Mouse (Mus musculus): Measurements from ENCODE around the gene Btbd2. TPM values are rescaled to one million over a fixed set of nuclear protein-coding genes. Genes with fewer than 3 reads are reported as not detected.
A peak's percentile ranks its signal among the peaks of the same experiment; 100 is the strongest.

Gene Btbd2
- total and polyA plus RNA-seq, 2 experiments from 2014 or later, result 82.8 to 213 TPM

DNA sequence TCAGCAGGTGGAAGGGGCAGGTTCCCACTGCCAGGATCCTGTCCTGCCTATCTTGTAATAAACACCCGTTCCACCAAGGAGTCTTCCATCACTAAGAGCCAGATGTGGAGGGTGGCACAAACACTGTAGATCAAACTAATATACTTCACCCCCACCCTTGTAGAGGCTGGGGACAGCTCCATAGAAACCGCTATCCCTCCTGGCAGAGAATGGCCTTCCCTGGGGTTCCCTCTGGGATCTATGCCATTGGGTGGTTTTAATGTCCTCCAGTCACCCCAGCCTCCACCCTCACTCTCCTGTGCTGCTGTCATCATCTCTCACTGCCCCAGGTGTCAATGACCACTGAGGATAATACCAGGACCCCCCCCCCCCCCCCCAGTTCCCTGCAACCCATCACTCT is 13.7 kb upstream of the Btbd2 start:
- Histone ChIP-seq H3K27ac (peak overlapping the region; percentile 11; the same call in 1 of the 2 replicates), H3K27me3 (ENCODE audit: insufficient read depth, low read length) (no peaks in the 10 kb centered on the region), H3K9ac (replicated peaks; ENCODE audit: low read length) (0 out of 2 replicates have a peak overlapping the region, but pooled peaks have one; percentile 28), H3K4me3 (ENCODE audit: low read length) (no peak overlapping the region), H3K9me3 (ENCODE audit: low read length) (no peaks in the 10 kb centered on the region), H3K4me1 (ENCODE audit: insufficient read depth, low read length) (peaks cover 25% of the 10 kb centered on the region), H3K36me3 (ENCODE audit: insufficient read depth, low read length) (peaks cover 55% of the 10 kb centered on the region), H3K4me2 (ENCODE audit: low read depth, low read length) (no peak overlapping the region)
- DNase-seq (ENCODE audit: low spot score) (no peak), ATAC-seq (no peak)
- TF ChIP-seq CTCF (IDR thresholded peaks at IDR 0.05; ENCODE audit: low read depth), result no peak
- WGBS, result 74% methylated on average over 2 of the region's 2 CpGs

DNA sequence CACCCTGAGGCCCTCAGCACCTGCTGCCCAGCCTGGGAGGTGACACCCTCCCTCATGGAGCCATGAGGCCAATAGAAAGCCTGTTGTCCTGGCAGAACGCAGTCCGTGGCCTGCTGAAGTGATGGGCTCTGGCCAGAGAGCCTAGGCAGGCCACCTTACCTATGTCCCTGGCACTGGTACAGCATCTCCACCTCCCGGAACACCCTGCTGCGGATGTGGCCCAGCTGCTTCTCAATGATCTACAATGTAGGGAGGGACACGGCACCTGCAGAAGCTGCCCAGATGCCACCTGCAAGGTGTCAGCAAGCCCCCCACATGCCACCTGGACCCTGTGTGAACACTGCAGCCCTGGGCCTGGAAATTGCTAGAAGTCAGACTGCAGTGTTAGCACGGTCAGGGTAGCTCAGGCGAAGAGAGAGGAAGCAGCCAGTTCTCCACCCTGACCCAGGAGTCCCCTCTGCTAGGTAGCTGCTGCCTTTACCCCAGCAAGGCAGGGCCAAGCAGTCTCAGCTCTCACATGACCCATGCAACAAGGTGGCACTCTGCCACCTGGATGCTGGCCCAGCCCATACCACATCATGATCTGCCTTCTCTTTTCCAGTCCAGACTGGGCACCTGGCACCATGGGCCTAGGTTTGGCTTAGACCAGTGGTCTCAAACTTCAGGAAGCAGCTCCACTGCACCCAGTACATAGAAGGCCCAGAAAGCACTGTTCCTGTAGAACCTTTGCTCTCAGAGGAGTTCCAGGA is 13.0 kb upstream of the Btbd2 start:
- 81% methylated on average over 7 of the region's 7 CpGs for WGBS
- TF ChIP-seq CTCF (IDR thresholded peaks at IDR 0.05; ENCODE audit: low read depth), result no peak
- Histone ChIP-seq H3K27ac (peak overlapping the region; percentile 11; the same call in 1 of the 2 replicates), H3K9ac (replicated peaks; ENCODE audit: low read length) (0 out of 2 replicates have a peak overlapping the region, but pooled peaks have one; percentile 28), H3K4me3 (ENCODE audit: low read length) (no peak overlapping the region), H3K9me3 (ENCODE audit: low read length) (no peaks in the 10 kb centered on the region), H3K4me1 (ENCODE audit: insufficient read depth, low read length) (peaks cover 23% of the 10 kb centered on the region), H3K4me2 (ENCODE audit: low read depth, low read length) (no peak overlapping the region), H3K36me3 (ENCODE audit: insufficient read depth, low read length) (peaks cover 55% of the 10 kb centered on the region), H3K27me3 (ENCODE audit: insufficient read depth, low read length) (no peaks in the 10 kb centered on the region)
- peak; percentile 38 for DNase-seq (ENCODE audit: low spot score)
- no peak for ATAC-seq

- Histone ChIP-seq H3K27ac (no peak overlapping the region), H3K9ac (replicated peaks; ENCODE audit: low read length) (no peak overlapping the region), H3K4me3 (ENCODE audit: low read length) (no peak overlapping the region), H3K4me1 (ENCODE audit: insufficient read depth, low read length) (peaks cover 18% of the 10 kb centered on the region), H3K27me3 (ENCODE audit: insufficient read depth, low read length) (no peaks in the 10 kb centered on the region), H3K4me2 (ENCODE audit: low read depth, low read length) (no peak overlapping the region), H3K36me3 (ENCODE audit: insufficient read depth, low read length) (peaks cover 55% of the 10 kb centered on the region), H3K9me3 (ENCODE audit: low read length) (no peaks in the 10 kb centered on the region)
- 90% methylated on average over 12 of the region's 12 CpGs for WGBS
- no peak for DNase-seq (ENCODE audit: low spot score)
- no peak for TF ChIP-seq CTCF (IDR thresholded peaks at IDR 0.05; ENCODE audit: low read depth)
- no peak for ATAC-seq
Observed at GRCm38 (mm10) chr10:80669018-80669417, 12.1 kb upstream of the Btbd2 start.

- TF ChIP-seq CTCF (IDR thresholded peaks at IDR 0.05; ENCODE audit: low read depth), result no peak
- DNase-seq (ENCODE audit: low spot score), result peak; percentile 43
- Histone ChIP-seq H3K27ac (no peak overlapping the region), H3K27me3 (ENCODE audit: insufficient read depth, low read length) (no peaks in the 10 kb centered on the region), H3K9me3 (ENCODE audit: low read length) (no peaks in the 10 kb centered on the region), H3K4me1 (ENCODE audit: insufficient read depth, low read length) (peaks cover 14% of the 10 kb centered on the region), H3K4me2 (ENCODE audit: low read depth, low read length) (no peak overlapping the region), H3K36me3 (ENCODE audit: insufficient read depth, low read length) (peaks cover 55% of the 10 kb centered on the region), H3K9ac (replicated peaks; ENCODE audit: low read length) (no peak overlapping the region), H3K4me3 (ENCODE audit: low read length) (no peak overlapping the region)
- no peak for ATAC-seq
- 61% methylated on average over 11 of the region's 11 CpGs for WGBS
Observed at GRCm38 (mm10) chr10:80668614-80669013, 11.7 kb upstream of the Btbd2 start.

- Histone ChIP-seq H3K9ac (replicated peaks; ENCODE audit: low read length) (no peak overlapping the region), H3K36me3 (ENCODE audit: insufficient read depth, low read length) (peaks cover 55% of the 10 kb centered on the region), H3K4me3 (ENCODE audit: low read length) (no peak overlapping the region), H3K27ac (no peak overlapping the region), H3K9me3 (ENCODE audit: low read length) (no peaks in the 10 kb centered on the region), H3K4me1 (ENCODE audit: insufficient read depth, low read length) (peaks cover 6% of the 10 kb centered on the region; the same call in 1 of the 2 replicates), H3K4me2 (ENCODE audit: low read depth, low read length) (no peak overlapping the region), H3K27me3 (ENCODE audit: insufficient read depth, low read length) (no peaks in the 10 kb centered on the region)
- DNase-seq (ENCODE audit: low spot score), result no peak
- 84% methylated on average over 19 of the region's 19 CpGs for WGBS
- no peak for ATAC-seq
- no peak for TF ChIP-seq CTCF (IDR thresholded peaks at IDR 0.05; ENCODE audit: low read depth)
Observed at GRCm38 (mm10) chr10:80666837-80667412, 10.1 kb upstream of the Btbd2 start.

DNA sequence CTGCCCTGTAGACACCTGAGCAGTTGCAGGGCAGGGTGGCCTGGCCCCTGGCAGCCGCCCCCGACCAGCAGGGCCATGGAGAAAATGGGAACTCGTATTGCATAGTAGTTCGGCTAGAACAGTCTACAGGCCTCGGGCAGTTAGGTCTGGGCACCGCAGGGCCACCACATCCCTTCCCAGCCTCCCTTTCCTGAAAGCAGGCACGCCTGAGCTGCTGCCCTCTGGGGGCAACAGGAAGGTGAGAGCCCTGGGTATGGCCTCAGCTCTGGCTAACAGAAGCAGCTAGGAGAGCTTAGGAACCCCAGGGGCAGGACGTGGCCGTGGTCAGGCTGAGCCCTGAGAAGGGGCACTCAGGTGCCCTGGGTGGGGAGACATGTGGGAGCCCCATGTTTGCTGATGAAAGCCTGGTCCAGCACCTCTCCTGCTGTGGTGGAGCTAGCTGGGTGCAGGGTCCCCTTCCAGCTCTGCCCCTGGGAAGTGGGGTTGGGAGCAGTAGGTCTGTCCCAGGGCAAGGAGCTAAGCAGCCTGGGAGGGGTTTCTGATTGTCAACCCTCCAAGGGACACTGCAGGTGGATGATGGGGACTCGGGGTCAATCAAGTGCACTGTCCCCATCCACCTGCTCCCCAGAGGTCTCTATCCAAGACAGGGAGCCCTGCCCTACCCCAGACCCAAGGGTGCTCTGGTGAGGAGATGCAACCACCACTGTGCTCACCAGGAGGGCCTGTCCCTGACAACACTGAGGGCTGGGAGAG is 9.3 kb upstream of the Btbd2 start:
- peak; percentile 11; the same call in 1 of the 2 replicates for TF ChIP-seq CTCF (IDR thresholded peaks at IDR 0.05; ENCODE audit: low read depth)
- no peak overlapping the region for H3K4me3 ChIP-seq (ENCODE audit: low read length)
- WGBS, result 67% methylated on average over 10 of the region's 10 CpGs
- peaks cover 48% of the 10 kb centered on the region for H3K36me3 ChIP-seq (ENCODE audit: insufficient read depth, low read length)
- DNase-seq (ENCODE audit: low spot score) (no peak), ATAC-seq (no peak)
- H3K27ac ChIP-seq, result 0 out of 2 replicates have a peak overlapping the region, but pooled peaks have one; percentile 41
- H3K4me2 ChIP-seq (ENCODE audit: low read depth, low read length), result no peak overlapping the region
- no peaks in the 10 kb centered on the region for H3K9me3 ChIP-seq (ENCODE audit: low read length)
- H3K9ac ChIP-seq (replicated peaks; ENCODE audit: low read length), result no peak overlapping the region
- no peaks in the 10 kb centered on the region for H3K27me3 ChIP-seq (ENCODE audit: insufficient read depth, low read length)
- H3K4me1 ChIP-seq (ENCODE audit: insufficient read depth, low read length), result peaks cover 6% of the 10 kb centered on the region; the same call in 1 of the 2 replicates

Data from hindbrain, postnatal 0 days (tissue).